Mouse (Mus musculus) lung, embryonic 15.5 days (tissue): ENCODE results near the gene Zwilch. TPM values are rescaled to one million over a fixed set of nuclear protein-coding genes. Genes with fewer than 3 reads are reported as not detected.
"Not testable (repeated sequence)": the region's sequence is repeated elsewhere in the genome, so short reads cannot be mapped to it uniquely, and the experiment has no call there.

Experiments used
- ATAC-seq: fragments of 200-750 bp; cut with Nextera tagmentation; 2 replicates; pipeline ENCODE4 v1.8.0; 2017; ENCODE audit warnings: moderate number of reproducible peaks, borderline replicate concordance; ENCODE audit not compliant: low FRiP score, low TSS enrichment; ENCODE audit errors: extremely low read depth
- H3K27ac ChIP-seq: fragments of 300-500 bp; sonication (generic); 2 replicates; pipeline ENCODE4 v1.5.1; 2015; ENCODE audit warnings: moderate library complexity, mild to moderate bottlenecking, inconsistent platforms
- H3K27me3 ChIP-seq: fragments of 300-500 bp; sonication (generic); 2 replicates; pipeline ENCODE4 v1.6.1; 2015; ENCODE audit warnings: inconsistent platforms
- H3K36me3 ChIP-seq: fragments of 300-500 bp; sonication (generic); 2 replicates; pipeline ENCODE4 v1.6.1; 2015; ENCODE audit warnings: inconsistent platforms
- H3K4me1 ChIP-seq: fragments of 300-500 bp; sonication (generic); 2 replicates; pipeline ENCODE4 v1.6.1; 2015; ENCODE audit warnings: inconsistent platforms
- H3K4me2 ChIP-seq: fragments of 300-500 bp; sonication (generic); 2 replicates; pipeline ENCODE4 v1.6.1; 2015; ENCODE audit warnings: inconsistent platforms, mild to moderate bottlenecking, moderate library complexity
- H3K4me3 ChIP-seq: fragments of 300-500 bp; sonication (generic); 2 replicates; pipeline ENCODE4 v1.5.1; 2015; ENCODE audit warnings: mild to moderate bottlenecking, inconsistent platforms
- H3K9ac ChIP-seq: fragments of 300-500 bp; sonication (generic); 2 replicates; pipeline ENCODE4 v1.6.1; 2015; ENCODE audit warnings: inconsistent platforms
- H3K9me3 ChIP-seq: fragments of 300-500 bp; sonication (generic); 2 replicates; pipeline ENCODE4 v1.6.1; 2016; ENCODE audit warnings: inconsistent platforms
- WGBS: fragments of 180-500 bp; shearing (Covaris S2); methylation state at CpG from one replicate; pipeline ENCODE4 v1.1.7; 2015; 5-methylcytosine and 5-hydroxymethylcytosine counted together
- polyA plus RNA-seq: library from polyadenylated mRNA; unstranded; fragments of >200 nt; fragmentation: Nextera tagmentation; extraction: Ambion mirVana; gene quantifications from 2 replicates; pipeline ENCODE4 v1.2.1, GENCODE M21; 2015

Gene Zwilch
- polyA plus RNA-seq, 1 experiment from 2014 or later: 26.3 TPM

GRCm38 (mm10) chr9:64126121-64126520 is 46.8 kb downstream of the Zwilch start:
- Histone ChIP-seq H3K4me1 (peaks cover 9% of the 10 kb centered on the region; the same call in 1 of the 2 replicates), H3K36me3 (no peaks in the 10 kb centered on the region), H3K9me3 (no peaks in the 10 kb centered on the region), H3K4me3 (no peak overlapping the region), H3K27ac (no peak overlapping the region), H3K27me3 (no peaks in the 10 kb centered on the region), H3K9ac (no peak overlapping the region), H3K4me2 (no peak overlapping the region)
- no peak for ATAC-seq
- 24% methylated on average over 12 of the region's 12 CpGs for WGBS

GRCm38 (mm10) chr9:64125307-64125706 is 47.6 kb downstream of the Zwilch start:
- WGBS: 47% methylated on average over 3 of the region's 3 CpGs
- H3K9ac ChIP-seq: no peak overlapping the region
- H3K27ac ChIP-seq: no peak overlapping the region
- ATAC-seq: no peak
- no peaks in the 10 kb centered on the region for H3K9me3 ChIP-seq
- H3K36me3 ChIP-seq: no peaks in the 10 kb centered on the region
- H3K4me1 ChIP-seq: peaks cover 9% of the 10 kb centered on the region; the same call in 1 of the 2 replicates
- no peaks in the 10 kb centered on the region for H3K27me3 ChIP-seq
- H3K4me3 ChIP-seq: no peak overlapping the region
- no peak overlapping the region for H3K4me2 ChIP-seq

GRCm38 (mm10) chr9:64124846-64125245 is 48.1 kb downstream of the Zwilch start:
- H3K27ac ChIP-seq, H3K9ac ChIP-seq, H3K27me3 ChIP-seq, ATAC-seq, H3K36me3 ChIP-seq, H3K4me3 ChIP-seq, H3K4me1 ChIP-seq, H3K4me2 ChIP-seq, H3K9me3 ChIP-seq: not testable (repeated sequence)
- 64% methylated on average over 3 of the region's 3 CpGs for WGBS

GRCm38 (mm10) chr9:64122601-64123000 is 50.3 kb downstream of the Zwilch start:
- Histone ChIP-seq H3K9me3 (no peaks in the 10 kb centered on the region), H3K4me1 (peaks cover 9% of the 10 kb centered on the region; the same call in 1 of the 2 replicates), H3K4me3 (no peak overlapping the region), H3K9ac (no peak overlapping the region), H3K27ac (no peak overlapping the region), H3K27me3 (no peaks in the 10 kb centered on the region), H3K4me2 (no peak overlapping the region), H3K36me3 (no peaks in the 10 kb centered on the region)
- no peak for ATAC-seq
- WGBS: 90% methylated on average over 10 of the region's 10 CpGs

- peak; percentile 27; the same call in 1 of the 2 replicates for ATAC-seq
- H3K27ac ChIP-seq: no peak overlapping the region
Observed at GRCm38 (mm10) chr9:64120584-64121277, 52.2 kb downstream of the Zwilch start.

GRCm38 (mm10) chr9:64119898-64120297 is 53.0 kb downstream of the Zwilch start:
- no peak overlapping the region for H3K4me2 ChIP-seq
- H3K36me3 ChIP-seq: no peaks in the 10 kb centered on the region
- no peak overlapping the region for H3K9ac ChIP-seq
- H3K9me3 ChIP-seq: no peaks in the 10 kb centered on the region
- WGBS: 32% methylated on average over 8 of the region's 8 CpGs
- no peak overlapping the region for H3K27ac ChIP-seq
- ATAC-seq: no peak
- H3K4me1 ChIP-seq: peaks cover 3% of the 10 kb centered on the region
- no peaks in the 10 kb centered on the region for H3K27me3 ChIP-seq
- no peak overlapping the region for H3K4me3 ChIP-seq

More at GRCm38 (mm10) chr9:64120584-64121277, 52.2 kb downstream of the Zwilch start:
- Histone ChIP-seq H3K4me2 (no peak overlapping the region), H3K9ac (no peak overlapping the region), H3K9me3 (no peaks in the 10 kb centered on the region), H3K4me1 (peaks cover 6% of the 10 kb centered on the region; the same call in 1 of the 2 replicates), H3K27me3 (no peaks in the 10 kb centered on the region), H3K36me3 (no peaks in the 10 kb centered on the region), H3K4me3 (no peak overlapping the region)
- 33% methylated on average over 11 of the region's 11 CpGs for WGBS

GRCm38 (mm10) chr9:64116876-64117275 is 56.0 kb downstream of the Zwilch start, which contains the start of gene Lctl:
Gene Lctl, plus strand, starts transcription at chr9:64117147.
- no peak for ATAC-seq
- Histone ChIP-seq H3K36me3 (no peaks in the 10 kb centered on the region), H3K9ac (no peak within 1 kb of the TSS), H3K27me3 (no peaks in the 10 kb centered on the region), H3K4me1 (peaks cover 11% of the 10 kb centered on the region), H3K9me3 (no peaks in the 10 kb centered on the region), H3K27ac (no peak within 1 kb of the TSS), H3K4me3 (no peak within 1 kb of the TSS), H3K4me2 (no peak within 1 kb of the TSS)
- WGBS: 59% methylated on average over 3 of the region's 3 CpGs

- WGBS: 72% methylated on average over 6 of the region's 6 CpGs
- no peaks in the 10 kb centered on the region for H3K27me3 ChIP-seq
- no peak for ATAC-seq
- no peak overlapping the region for H3K27ac ChIP-seq
- H3K9ac ChIP-seq: no peak overlapping the region
- peaks cover 11% of the 10 kb centered on the region for H3K4me1 ChIP-seq
- H3K4me3 ChIP-seq: no peak overlapping the region
- H3K4me2 ChIP-seq: no peak overlapping the region
- H3K36me3 ChIP-seq: no peaks in the 10 kb centered on the region
- no peaks in the 10 kb centered on the region for H3K9me3 ChIP-seq
Observed at GRCm38 (mm10) chr9:64115756-64116155, 57.1 kb downstream of the Zwilch start.

GRCm38 (mm10) chr9:64114646-64115045 is 58.3 kb downstream of the Zwilch start:
- 0 out of 2 replicates have a peak overlapping the region, but pooled peaks have one; percentile 18 for H3K27ac ChIP-seq
- no peak overlapping the region for H3K4me2 ChIP-seq
- H3K9ac ChIP-seq: no peak overlapping the region
- no peaks in the 10 kb centered on the region for H3K36me3 ChIP-seq
- no peak for ATAC-seq
- peaks cover 16% of the 10 kb centered on the region for H3K4me1 ChIP-seq
- no peaks in the 10 kb centered on the region for H3K9me3 ChIP-seq
- 20% methylated on average over 2 of the region's 2 CpGs for WGBS
- no peak overlapping the region for H3K4me3 ChIP-seq
- H3K27me3 ChIP-seq: no peaks in the 10 kb centered on the region

GRCm38 (mm10) chr9:64110502-64110901 is 62.4 kb downstream of the Zwilch start:
- no peak overlapping the region for H3K4me2 ChIP-seq

GRCm38 (mm10) chr9:64105301-64105700 is 67.6 kb downstream of the Zwilch start:
- Histone ChIP-seq H3K36me3 (no peaks in the 10 kb centered on the region), H3K9me3 (no peaks in the 10 kb centered on the region), H3K4me1 (peaks cover 3% of the 10 kb centered on the region; the same call in 1 of the 2 replicates), H3K27ac (no peak overlapping the region), H3K9ac (no peak overlapping the region), H3K27me3 (no peaks in the 10 kb centered on the region), H3K4me2 (no peak overlapping the region), H3K4me3 (no peak overlapping the region)
- 66% methylated on average over 6 of the region's 6 CpGs for WGBS
- ATAC-seq: no peak

More at GRCm38 (mm10) chr9:64110502-64110901, 62.4 kb downstream of the Zwilch start:
- Histone ChIP-seq H3K27me3 (no peaks in the 10 kb centered on the region), H3K4me1 (peaks cover 16% of the 10 kb centered on the region), H3K36me3 (no peaks in the 10 kb centered on the region), H3K4me3 (no peak overlapping the region), H3K27ac (no peak overlapping the region), H3K9me3 (no peaks in the 10 kb centered on the region), H3K9ac (no peak overlapping the region)
- 83% methylated on average over 14 of the region's 16 CpGs for WGBS
- no peak for ATAC-seq

GRCm38 (mm10) chr9:64100442-64100841 is 72.5 kb downstream of the Zwilch start:
- Histone ChIP-seq H3K36me3 (no peaks in the 10 kb centered on the region), H3K4me1 (peaks cover 10% of the 10 kb centered on the region), H3K27me3 (no peaks in the 10 kb centered on the region), H3K9ac (no peak overlapping the region), H3K4me2 (no peak overlapping the region), H3K9me3 (no peaks in the 10 kb centered on the region), H3K27ac (no peak overlapping the region), H3K4me3 (no peak overlapping the region)
- no peak; the same call in 1 of the 2 replicates for ATAC-seq
- 3% methylated on average over 4 of the region's 4 CpGs for WGBS
